Mouse (Mus musculus): ENCODE data around the gene Reps1.

DNA sequence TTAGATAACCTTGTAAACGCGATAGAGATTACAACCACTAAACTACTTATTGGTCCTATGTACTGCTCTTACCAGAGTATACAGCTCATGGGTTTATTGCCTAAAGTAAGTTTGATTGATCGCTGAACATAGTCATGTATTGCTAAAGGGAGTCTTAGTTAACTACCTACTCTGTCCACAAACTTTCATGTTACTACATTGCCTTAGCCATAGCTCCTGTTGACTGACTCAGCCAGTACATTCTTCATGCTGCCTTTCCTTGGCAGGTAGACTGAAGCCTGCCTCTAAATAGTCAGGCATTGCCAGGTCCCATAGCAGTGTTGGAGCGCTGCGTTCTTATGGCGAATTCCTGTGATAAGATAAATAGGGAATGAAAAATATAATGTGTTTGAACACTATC, 20.2 kb downstream of the Reps1 start:
- TF ChIP-seq POLR2A (IDR thresholded peaks at IDR 0.05; ENCODE audit: insufficient read length, low read depth) (no peak), CEBPB (IDR thresholded peaks at IDR 0.05; ENCODE audit: insufficient read depth, poor library complexity, severe bottlenecking) (no peak), TCF3 (IDR thresholded peaks at IDR 0.05; ENCODE audit: insufficient read length, low read depth) (no peak), SRF (IDR thresholded peaks at IDR 0.05; ENCODE audit: control insufficient read depth, insufficient read length, low read depth) (no peak), USF1 (IDR thresholded peaks at IDR 0.05; ENCODE audit: low read depth) (no peak)
